Mouse (Mus musculus): ENCODE results near the gene Pdzk1.

Gene Pdzk1

DNA sequence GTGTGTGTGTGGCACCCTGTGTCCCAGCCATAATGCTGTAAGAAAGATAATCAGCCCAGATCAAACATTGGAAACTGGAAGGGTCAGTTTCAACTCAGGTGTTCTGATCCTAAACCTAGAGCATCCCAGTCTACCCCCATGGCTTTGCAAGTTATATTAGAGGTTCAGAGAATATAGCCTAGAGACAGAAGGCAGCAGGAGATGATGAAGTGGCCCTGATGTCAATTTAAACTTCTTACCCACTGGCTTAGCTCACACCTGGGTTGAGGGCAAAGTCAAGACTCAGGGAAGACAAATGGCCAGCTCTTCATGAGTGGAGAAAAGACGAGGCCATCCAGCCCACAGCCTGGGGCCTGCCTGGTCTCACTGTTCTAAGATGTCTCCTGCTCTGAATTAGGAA lies at the start of gene Pdzk1, which contains the start of gene Cd160:
Pdzk1 (plus strand) TSS at position 301 of the 400 bp plus-strand sequence.
Cd160 (minus strand) TSS at position 368 of the 400 bp plus-strand sequence.
- no peak for DNase-seq (ENCODE audit: low spot score)

DNA sequence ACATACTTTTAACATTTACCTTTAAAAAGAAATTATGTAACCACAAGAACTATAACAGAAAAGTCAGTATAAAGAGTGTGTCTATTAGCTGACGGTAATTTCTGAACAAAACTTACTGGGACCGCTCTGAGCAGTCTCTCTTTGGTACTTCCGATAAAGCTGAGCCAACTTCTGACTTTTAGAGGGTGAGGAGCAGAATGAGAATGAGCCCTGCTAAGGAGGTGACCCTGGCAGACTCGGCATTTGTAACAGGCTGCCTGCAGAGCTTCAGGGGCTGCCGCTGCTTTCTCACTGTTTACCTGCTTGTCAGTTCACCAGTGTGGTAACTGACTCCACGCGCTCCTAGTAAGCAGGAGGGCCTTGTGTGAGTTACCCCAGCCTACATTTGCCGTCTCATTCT lies 46.8 kb upstream of the Pdzk1 start:
- no peak for DNase-seq (ENCODE audit: low spot score)

GRCm38 (mm10) chr3:96787784-96788183 lies 41.3 kb upstream of the Pdzk1 start:
- DNase-seq (ENCODE audit: low spot score), result peak; percentile 13

DNA sequence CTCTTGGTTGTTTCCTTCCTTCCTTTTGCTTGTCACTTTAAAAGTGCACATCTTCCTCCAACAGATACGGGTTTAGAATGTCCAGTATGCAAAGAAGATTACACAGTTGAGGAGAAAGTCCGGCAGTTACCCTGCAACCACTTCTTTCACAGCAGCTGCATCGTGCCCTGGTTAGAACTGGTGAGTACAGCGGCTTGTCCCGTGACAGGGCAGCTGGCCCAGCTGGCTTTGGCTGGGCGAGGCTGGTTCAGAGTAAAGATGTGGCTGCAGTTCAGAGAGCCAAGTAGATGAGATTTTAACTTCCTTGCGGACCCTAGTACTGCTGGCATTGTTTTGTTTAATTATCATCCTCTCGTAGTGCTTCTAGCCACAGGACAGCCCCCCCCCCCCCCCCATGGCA lies 40.6 kb upstream of the Pdzk1 start:
- no peak for DNase-seq (ENCODE audit: low spot score)

DNA sequence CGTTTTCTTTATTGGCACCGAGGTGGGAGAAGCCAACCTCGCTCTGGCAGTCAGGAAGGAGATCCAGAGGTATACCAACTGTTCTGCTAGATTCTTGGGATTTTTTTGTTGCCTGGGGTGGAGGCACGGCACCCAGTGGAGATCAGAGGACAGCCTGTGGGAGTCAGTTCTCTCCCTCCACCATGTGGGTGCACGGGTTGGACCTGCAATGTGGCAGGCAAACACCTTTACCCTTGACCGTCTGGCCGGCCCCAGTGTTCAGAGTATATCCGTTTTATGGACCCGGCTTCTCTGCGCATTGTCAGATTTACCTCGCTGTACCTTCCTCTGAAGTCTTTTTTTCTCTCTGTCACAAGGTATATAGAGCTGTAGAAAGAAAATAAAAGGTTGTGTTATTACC lies 28.8 kb upstream of the Pdzk1 start:
- no peak for DNase-seq (ENCODE audit: low spot score)

DNA sequence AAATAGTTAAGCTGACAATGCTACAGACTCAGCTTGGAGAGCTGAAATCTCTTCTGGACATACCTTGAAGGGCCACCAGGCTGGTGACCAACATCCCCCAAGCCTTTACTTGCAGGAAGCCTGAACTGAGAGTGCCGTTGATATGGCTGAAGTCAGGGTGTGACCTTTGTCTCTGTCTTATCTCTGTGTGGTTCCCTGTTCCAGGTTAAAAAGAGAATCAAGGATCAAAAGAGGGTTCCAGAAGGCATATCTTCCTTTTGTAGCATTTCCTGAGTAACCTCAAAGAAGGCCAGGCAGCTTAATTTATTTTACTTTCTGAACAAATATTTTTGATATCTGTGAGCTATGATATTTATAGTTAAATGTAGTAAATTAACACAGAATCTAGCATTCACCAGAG lies 26.9 kb upstream of the Pdzk1 start:
- DNase-seq (ENCODE audit: low spot score), result no peak

DNA sequence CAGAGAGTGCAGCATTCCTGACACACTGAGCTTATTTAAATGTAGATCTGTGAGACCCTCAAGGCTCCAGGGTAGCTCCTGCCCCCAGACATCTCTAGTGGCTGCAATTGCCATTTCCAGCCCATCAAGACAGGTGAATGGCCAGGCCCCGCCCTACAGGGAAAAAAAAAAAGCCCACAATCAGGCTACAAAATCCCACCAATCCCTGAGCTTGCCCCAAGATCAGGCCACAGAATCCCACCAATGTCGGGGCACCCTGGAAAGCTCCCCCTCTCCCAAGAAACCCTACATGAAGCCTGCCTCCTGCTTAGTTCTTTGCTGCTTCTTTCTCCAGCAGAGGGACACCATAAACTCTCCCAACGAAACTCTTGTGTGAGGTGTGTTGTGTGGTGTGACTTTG lies 20.9 kb upstream of the Pdzk1 start:
- no peak for DNase-seq (ENCODE audit: low spot score)

GRCm38 (mm10) chr3:96808651-96809050 lies 20.4 kb upstream of the Pdzk1 start:
- no peak for DNase-seq (ENCODE audit: low spot score)

- DNase-seq (ENCODE audit: low spot score), result no peak
These were observed 17.9 kb upstream of the Pdzk1 start for GRCm38 (mm10) chr3:96811232-96811631.

DNA sequence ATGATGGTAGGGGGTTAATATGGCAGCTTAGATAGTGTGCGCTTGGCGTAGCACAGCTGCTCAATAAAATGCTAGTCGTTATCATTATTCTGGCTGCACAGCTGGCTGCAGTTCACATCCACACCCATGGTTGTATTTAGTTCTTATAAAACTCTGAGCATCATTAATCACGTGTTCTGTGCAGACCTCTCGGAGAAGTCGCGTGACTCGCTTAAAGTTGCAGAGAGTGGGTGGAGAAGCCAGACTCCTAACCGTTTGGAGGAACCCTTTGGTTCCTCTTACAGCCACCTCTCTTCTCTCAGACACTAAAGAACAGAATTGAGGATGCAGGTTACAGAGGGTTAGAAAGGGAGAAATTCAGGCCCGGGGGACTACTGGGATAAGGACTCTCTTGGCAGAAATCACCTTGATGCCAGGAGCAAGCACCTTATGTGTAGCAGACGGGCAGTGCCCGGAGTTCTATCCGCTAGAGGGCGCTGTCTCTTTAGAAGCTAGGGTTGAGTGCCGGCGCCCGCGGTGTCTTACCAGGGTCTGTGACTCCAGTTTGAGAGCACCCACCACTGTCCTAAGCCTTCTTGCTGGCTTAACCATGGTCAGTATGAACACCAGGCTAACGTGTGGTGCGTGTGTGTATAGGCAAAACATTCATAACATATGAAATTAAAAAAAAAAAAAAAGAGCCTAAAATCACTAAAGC lies 16.5 kb upstream of the Pdzk1 start:
- peak; percentile 72 for DNase-seq (ENCODE audit: low spot score)

- DNase-seq (ENCODE audit: low spot score), result peak; percentile 5
These were observed 16.0 kb upstream of the Pdzk1 start for GRCm38 (mm10) chr3:96813106-96813505.

GRCm38 (mm10) chr3:96813591-96814244 lies 15.4 kb upstream of the Pdzk1 start:
- DNase-seq (ENCODE audit: low spot score), result no peak

DNA sequence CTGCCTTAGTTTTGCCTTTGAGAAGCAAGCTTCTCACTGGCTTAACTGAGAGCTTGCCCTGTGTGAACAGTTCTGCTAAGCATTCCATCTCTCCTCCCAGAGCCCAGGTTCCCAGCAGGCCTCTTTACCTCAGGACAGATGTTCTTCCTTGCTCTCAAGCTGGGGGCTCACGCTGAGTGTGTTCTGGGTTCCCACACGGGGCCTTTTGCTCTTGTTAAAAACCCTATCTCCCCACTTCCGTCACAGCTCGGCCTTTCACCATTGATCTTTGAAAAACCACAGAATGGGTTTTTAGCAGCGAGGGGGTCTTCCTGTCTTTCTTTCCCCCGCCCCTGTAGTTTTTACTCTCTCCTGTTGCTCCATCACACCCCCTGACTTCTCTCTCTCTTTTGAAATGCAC lies 14.7 kb upstream of the Pdzk1 start:
- no peak for DNase-seq (ENCODE audit: low spot score)

DNA sequence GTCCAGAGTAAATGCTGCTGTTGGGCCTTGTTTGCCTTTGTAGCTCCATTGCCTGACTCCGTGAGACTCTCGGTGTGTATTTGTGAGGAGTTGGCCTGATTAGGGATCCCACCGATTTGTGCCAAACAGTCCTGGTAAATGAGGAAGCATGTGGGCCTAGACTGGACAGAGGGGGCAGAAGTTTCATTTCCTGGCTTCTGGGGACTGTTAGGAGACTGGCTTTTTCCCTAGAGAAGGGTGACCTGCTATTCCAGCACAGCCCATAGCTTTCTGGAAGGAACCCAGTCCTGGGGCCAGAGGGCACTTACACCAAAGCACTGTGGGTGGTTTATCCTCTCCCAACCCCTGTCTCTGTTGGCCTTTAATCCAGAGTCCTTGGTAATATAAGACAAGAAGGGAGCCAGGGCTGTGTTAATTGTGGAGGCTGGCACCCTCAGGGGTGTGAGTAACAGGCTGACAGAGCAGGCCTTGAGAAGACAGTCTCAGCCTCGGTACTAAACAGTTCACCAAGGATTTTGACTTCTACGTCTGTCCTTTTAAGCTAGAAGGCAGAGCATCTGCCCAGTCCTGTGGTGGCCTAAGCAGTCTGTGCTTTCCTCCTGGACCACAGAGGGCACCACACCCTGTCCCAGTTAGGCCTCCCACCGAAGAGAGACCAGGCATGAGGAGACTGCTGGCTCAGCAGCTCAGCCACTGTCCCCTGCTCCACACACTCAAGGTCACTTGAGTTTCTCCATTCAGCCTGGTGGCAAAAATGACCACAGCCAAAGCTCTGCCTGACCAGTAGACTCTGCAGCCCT lies 8.8 kb upstream of the Pdzk1 start:
- DNase-seq (ENCODE audit: low spot score), result no peak

DNA sequence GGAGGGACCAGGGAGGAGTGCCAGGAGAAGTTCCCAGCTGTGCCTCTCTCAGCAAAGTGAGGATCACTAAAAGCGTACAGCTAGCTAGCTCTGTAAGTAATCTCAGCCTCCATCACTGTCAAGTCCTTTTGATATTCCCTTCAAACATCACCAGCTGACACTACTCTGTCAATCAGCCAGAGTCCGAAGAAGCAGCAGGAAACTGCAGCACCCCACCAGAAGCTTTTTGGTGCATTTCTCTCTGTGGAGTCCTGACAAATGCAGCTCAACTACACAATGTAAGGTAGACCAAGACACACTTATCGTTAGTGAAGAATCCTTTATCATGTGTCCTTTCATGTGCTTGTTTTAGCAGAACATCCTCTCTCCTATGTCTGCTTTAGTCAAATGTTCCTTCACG lies 7.5 kb upstream of the Pdzk1 start:
- DNase-seq (ENCODE audit: low spot score), result no peak

- no peak for DNase-seq (ENCODE audit: low spot score)
These were observed 5.4 kb upstream of the Pdzk1 start for GRCm38 (mm10) chr3:96823701-96824100.

- DNase-seq (ENCODE audit: low spot score), result no peak
These were observed 4.5 kb upstream of the Pdzk1 start for GRCm38 (mm10) chr3:96824614-96825013.

DNA sequence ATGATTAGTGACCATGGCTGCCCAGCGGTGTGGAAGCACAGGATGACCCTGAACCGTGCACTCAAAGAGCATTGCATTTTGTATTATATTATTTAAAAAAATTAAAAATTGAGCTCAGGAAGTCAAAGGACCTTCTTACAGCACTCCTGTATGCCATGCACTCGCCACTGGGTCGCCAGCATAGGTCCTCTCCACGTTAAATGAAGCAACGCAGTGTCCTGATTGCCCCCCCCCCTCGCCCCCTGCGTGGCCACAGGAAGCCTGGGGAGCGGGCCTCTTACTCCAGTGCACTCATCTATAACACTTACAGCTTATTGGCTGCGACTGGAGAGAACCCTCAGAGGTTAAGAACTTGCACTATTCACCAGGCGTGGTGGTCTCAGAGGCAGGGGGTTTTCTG lies 3.8 kb upstream of the Pdzk1 start:
- DNase-seq (ENCODE audit: low spot score), result no peak

DNA sequence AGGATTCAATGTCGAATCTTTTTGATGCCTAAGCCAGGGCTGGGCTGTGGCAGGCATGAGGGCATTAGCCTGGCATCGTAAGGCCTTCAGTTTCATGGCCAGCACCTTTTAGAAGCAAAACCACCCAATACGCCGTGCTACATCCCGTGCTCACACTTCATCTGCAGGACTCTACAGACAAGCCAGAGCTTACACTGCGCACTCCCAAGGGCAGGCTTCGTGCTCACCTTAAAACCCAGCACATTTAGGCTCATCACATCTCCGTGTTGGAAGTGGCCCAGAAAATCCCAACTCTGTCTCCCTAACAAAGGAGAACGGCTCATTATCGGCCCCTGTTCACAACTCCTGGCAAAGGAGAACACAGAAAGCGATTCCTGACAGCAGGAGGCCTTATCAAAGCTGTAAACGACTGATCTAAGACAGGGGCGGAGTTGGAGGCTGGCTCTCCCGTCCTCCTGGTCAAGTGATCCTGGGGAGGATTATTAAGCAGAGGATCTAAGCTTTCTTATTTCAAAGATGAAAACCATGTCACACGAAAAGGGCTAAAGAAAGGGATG lies 698 bp upstream of the Pdzk1 start:
- DNase-seq (ENCODE audit: low spot score), result no peak

- no peak for DNase-seq (ENCODE audit: low spot score)
These were observed 772 bp downstream of the Pdzk1 start for GRCm38 (mm10) chr3:96829856-96830255.

GRCm38 (mm10) chr3:96832930-96833329 lies 3.8 kb downstream of the Pdzk1 start:
- no peak for DNase-seq (ENCODE audit: low spot score)

DNA sequence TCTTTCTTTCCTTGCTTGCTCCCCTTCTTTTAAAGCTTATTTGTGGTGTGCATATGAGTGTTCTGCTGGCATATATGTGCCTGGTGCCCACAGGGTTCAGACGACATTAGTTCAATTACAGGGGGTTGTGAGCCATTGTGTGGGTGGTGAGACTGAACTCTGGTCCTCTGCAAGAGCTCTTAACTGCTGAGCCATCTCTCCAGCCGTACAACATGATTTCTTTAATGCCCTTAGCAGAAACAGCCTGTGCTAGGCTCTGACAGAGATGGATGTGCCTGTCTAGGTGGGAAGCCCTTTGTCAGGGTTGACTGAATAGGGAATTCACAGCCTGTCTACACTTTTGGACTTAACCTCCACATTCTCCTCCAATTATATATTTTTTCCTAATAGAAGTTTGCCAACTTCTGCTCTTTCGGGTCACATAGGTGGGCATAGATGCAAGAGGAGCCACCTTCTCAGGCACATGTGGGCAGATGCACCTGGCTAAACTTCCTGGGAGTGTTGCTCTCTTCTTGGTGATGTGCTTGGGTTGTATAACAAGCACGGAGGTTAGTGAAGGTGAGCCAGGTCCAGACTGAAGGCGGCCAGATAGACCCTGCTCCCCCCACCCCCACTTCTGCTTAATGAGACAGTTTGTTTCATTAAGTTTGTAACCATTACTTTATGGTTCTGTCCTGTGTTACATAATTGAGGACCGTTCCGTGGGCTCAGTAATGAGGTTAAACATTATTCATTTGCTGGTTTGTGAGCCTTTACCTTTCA lies 5.7 kb downstream of the Pdzk1 start:
- DNase-seq (ENCODE audit: low spot score), result no peak

All from c-Kit-positive CD71-positive TER-119-positive erythroid progenitor cells, embryonic 14.5 days (primary cell).